In genomic region chr4:89697951-89698350, GRCm38 (mm10) we compare ENCODE assay signal across 21 mouse cellular contexts. TPM values are rescaled to one million over a fixed set of nuclear protein-coding genes. Genes with fewer than 3 reads are reported as not detected.
"Had no signal": no experiment of that assay in that cellular context is flagged by ENCODE, and none has a peak within 500 bp of the region (broad histone marks: within the 10 kb centered on the region; RNA-seq: fewer than 3 reads in every experiment).

No protein-coding gene starts in this region.

- H3K36me3 ChIP-seq: lung, embryonic 15.5 days; midbrain, embryonic 12.5 days; neural tube, embryonic 12.5 days; stomach, embryonic 15.5 days had no signal

- DNase-seq: liver, postnatal 0 days; lung, adult 2 months; lung, postnatal 14 days; lung, postnatal 36 days; midbrain, embryonic 14.5 days; right cerebral cortex, postnatal 14 days; thymus, adult 2 months; thymus, postnatal 25 days; thymus, postnatal 4 days had no signal

- H3K9ac ChIP-seq: liver, postnatal 0 days; lung, embryonic 15.5 days; midbrain, embryonic 12.5 days; neural tube, embryonic 12.5 days; stomach, embryonic 15.5 days had no signal

- H3K4me1 ChIP-seq: lung, embryonic 15.5 days; megakaryocyte, embryonic 14.5 days; midbrain, embryonic 12.5 days; neural tube, embryonic 12.5 days; stomach, embryonic 15.5 days had no signal

- H3K27ac ChIP-seq: lung, embryonic 15.5 days; macrophage; midbrain, embryonic 12.5 days; neural tube, embryonic 12.5 days; stomach, embryonic 15.5 days; stomach, postnatal 0 days had no signal

- ATAC-seq: liver, postnatal 0 days; lung, postnatal 0 days; midbrain, embryonic 16.5 days had no signal

- H3K9me3 ChIP-seq: lung, embryonic 15.5 days; megakaryocyte, embryonic 14.5 days; midbrain, embryonic 12.5 days; neural tube, embryonic 12.5 days; stomach, embryonic 15.5 days had no signal

- H3K27me3 ChIP-seq: lung, embryonic 15.5 days; megakaryocyte, embryonic 14.5 days; midbrain, embryonic 12.5 days; neural tube, embryonic 12.5 days; stomach, embryonic 15.5 days had no signal

- H3K4me3 ChIP-seq: lung, embryonic 15.5 days; megakaryocyte, embryonic 14.5 days; midbrain, embryonic 12.5 days; neural tube, embryonic 12.5 days; stomach, embryonic 15.5 days had no signal

- H3K4me2 ChIP-seq: lung, embryonic 15.5 days; midbrain, embryonic 12.5 days; neural tube, embryonic 12.5 days; stomach, embryonic 15.5 days had no signal

RNA-seq across cellular contexts. Expression of gene Dmrta1, which starts 18.7 kb away (rescaled TPM):
- total RNA-seq: megakaryocyte progenitor cell, adult 5-6 weeks; monocyte, adult 5-6 weeks; neutrophil, adult 5-6 weeks had no signal
- polyA plus RNA-seq: liver, postnatal 0 days; lung, adult 2 months; lung, embryonic 15.5 days; lung, postnatal 0 days; macrophage had no signal
